13 mouse cellular contexts compared by ENCODE assay signal in genomic region chr2:59622514-59623139, GRCm38 (mm10). TPM values are rescaled to one million over a fixed set of nuclear protein-coding genes. Genes with fewer than 3 reads are reported as not detected.
DNase-seq lines count a peak whose midpoint lies in the region; ATAC-seq lines count a peak whose summit lies in the region.
"Had no signal": no experiment of that assay in that cellular context is flagged by ENCODE, and none has a peak within 500 bp of the region (broad histone marks: within the 10 kb centered on the region; RNA-seq: fewer than 3 reads in every experiment).

No protein-coding gene starts in this region.

- no peaks in the 10 kb centered on the region for H3K27me3 ChIP-seq in heart, embryonic 14.5 days (ENCODE audit: control insufficient read depth, insufficient read depth, low read length)
- H3K27me3 ChIP-seq in liver, embryonic 16.5 days (ENCODE audit: control insufficient read depth, insufficient read depth, low read depth, low read length), result no peaks in the 10 kb centered on the region
- H3K27me3 ChIP-seq in liver, embryonic 12.5 days (replicated peaks), result 0 out of 2 replicates have a peak, but pooled peaks cover 7% of the 10 kb centered on the region
- no peaks in the 10 kb centered on the region for H3K27me3 ChIP-seq in intestine, embryonic 16.5 days (replicated peaks; ENCODE audit: control insufficient read depth, insufficient read depth, low read length)
- H3K27me3 ChIP-seq: forebrain, embryonic 12.5 days; hindbrain, embryonic 15.5 days had no signal

- H3K4me3 ChIP-seq in heart, embryonic 14.5 days (ENCODE audit: control insufficient read depth in 1 of 2, insufficient read depth in 1 of 2, low read depth in 1 of 2, low read length in 2 of 2), result no peak overlapping the region
- H3K4me3 ChIP-seq in liver, embryonic 16.5 days (ENCODE audit: low read depth, low read length), result no peak overlapping the region
- H3K4me3 ChIP-seq in liver, embryonic 12.5 days, result no peak overlapping the region
- H3K4me3 ChIP-seq in intestine, embryonic 16.5 days (ENCODE audit: low read length), result no peak overlapping the region
- H3K4me3 ChIP-seq: forebrain, embryonic 12.5 days; hindbrain, embryonic 15.5 days had no signal

- no peaks in the 10 kb centered on the region; the same call in 1 of the 2 replicates for H3K36me3 ChIP-seq in heart, embryonic 14.5 days (ENCODE audit: control insufficient read depth, insufficient read depth, low read length)
- no peaks in the 10 kb centered on the region for H3K36me3 ChIP-seq in liver, embryonic 16.5 days (ENCODE audit: control insufficient read depth, insufficient read depth)
- no peaks in the 10 kb centered on the region for H3K36me3 ChIP-seq in liver, embryonic 12.5 days
- H3K36me3 ChIP-seq in intestine, embryonic 16.5 days (ENCODE audit: control insufficient read depth, insufficient read depth, low read length), result no peaks in the 10 kb centered on the region
- H3K36me3 ChIP-seq: forebrain, embryonic 12.5 days; hindbrain, embryonic 15.5 days had no signal

- ATAC-seq in heart, embryonic 14.5 days (ENCODE audit: insufficient number of reproducible peaks, insufficient read depth, low FRiP score, low read depth), result peak; percentile 85
- peak; percentile 35; the same call in 1 of the 2 replicates for ATAC-seq in liver, embryonic 16.5 days (ENCODE audit: low read depth)
- ATAC-seq in liver, embryonic 12.5 days, result no peak
- ATAC-seq in intestine, embryonic 16.5 days, result peak; percentile 42

- no peaks in the 10 kb centered on the region for H3K9me3 ChIP-seq in heart, embryonic 14.5 days (ENCODE audit: control insufficient read depth, low read length)
- no peaks in the 10 kb centered on the region for H3K9me3 ChIP-seq in liver, embryonic 16.5 days (replicated peaks; ENCODE audit: control insufficient read depth, low read length)
- no peaks in the 10 kb centered on the region for H3K9me3 ChIP-seq in liver, embryonic 12.5 days (replicated peaks)
- no peaks in the 10 kb centered on the region for H3K9me3 ChIP-seq in intestine, embryonic 16.5 days (ENCODE audit: control insufficient read depth, low read length)
- H3K9me3 ChIP-seq: forebrain, embryonic 12.5 days; hindbrain, embryonic 15.5 days had no signal

- peak overlapping the region; percentile 26; the same call in 1 of the 2 replicates for H3K4me2 ChIP-seq in heart, embryonic 14.5 days (ENCODE audit: low read length)
- no peak overlapping the region for H3K4me2 ChIP-seq in liver, embryonic 16.5 days (ENCODE audit: low read depth, low read length)
- no peak overlapping the region for H3K4me2 ChIP-seq in liver, embryonic 12.5 days
- H3K4me2 ChIP-seq in intestine, embryonic 16.5 days (ENCODE audit: low read depth, low read length), result no peak overlapping the region
- H3K4me2 ChIP-seq: forebrain, embryonic 12.5 days; hindbrain, embryonic 15.5 days had no signal

- no peak for DNase-seq in heart, adult 9 months (ENCODE audit: low spot score in 2 of 2)
- DNase-seq in embryo, embryonic 10.5 days (ENCODE audit: low spot score), result peak; percentile 73
- no peak for DNase-seq in cerebellum, adult 11-12 months
- DNase-seq in cerebellum, postnatal 25 days, result no peak
- DNase-seq: adrenal gland, postnatal 10 days; B cell, adult 2 months had no signal

- WGBS in heart, embryonic 14.5 days, result 4% methylated on average over 6 of the region's 6 CpGs
- WGBS in liver, embryonic 16.5 days (ENCODE audit: insufficient replicate concordance), result 37% methylated on average over 6 of the region's 6 CpGs
- WGBS in liver, embryonic 12.5 days (ENCODE audit: insufficient replicate concordance), result 55% methylated on average over 6 of the region's 6 CpGs
- 37% methylated on average over 6 of the region's 6 CpGs for WGBS in intestine, embryonic 16.5 days

- H3K9ac ChIP-seq in heart, embryonic 14.5 days (ENCODE audit: low read length), result 0 out of 2 replicates have a peak overlapping the region, but pooled peaks have one; percentile 1
- no peak overlapping the region for H3K9ac ChIP-seq in liver, embryonic 16.5 days (ENCODE audit: low read depth, low read length)
- H3K9ac ChIP-seq in liver, embryonic 12.5 days, result no peak overlapping the region
- no peak overlapping the region for H3K9ac ChIP-seq in intestine, embryonic 16.5 days (ENCODE audit: low read depth, low read length)
- H3K9ac ChIP-seq: forebrain, embryonic 12.5 days; hindbrain, embryonic 15.5 days had no signal

- peak overlapping the region; percentile 74 to 77 for H3K27ac ChIP-seq in heart, embryonic 14.5 days (replicated peaks in 1 of 2; ENCODE audit: control insufficient read depth in 1 of 2, insufficient read depth in 1 of 2, low read depth in 2 of 2, low read length in 2 of 2)
- H3K27ac ChIP-seq in liver, embryonic 16.5 days (ENCODE audit: low read length), result no peak overlapping the region
- H3K27ac ChIP-seq in liver, embryonic 12.5 days, result no peak overlapping the region
- H3K27ac ChIP-seq in intestine, embryonic 16.5 days (ENCODE audit: low read length), result no peak overlapping the region
- H3K27ac ChIP-seq: forebrain, embryonic 12.5 days; hindbrain, embryonic 15.5 days; macrophage had no signal

- H3K4me1 ChIP-seq in heart, embryonic 14.5 days (ENCODE audit: control insufficient read depth in 2 of 2, insufficient read depth in 2 of 2, low read length in 2 of 2), result peaks cover 14 to 49% of the 10 kb centered on the region in 2 experiments
- H3K4me1 ChIP-seq in liver, embryonic 16.5 days (ENCODE audit: control insufficient read depth, low read depth, low read length), result no peaks in the 10 kb centered on the region; the same call in 1 of the 2 replicates
- 0 out of 2 replicates have a peak, but pooled peaks cover under 1% of the 10 kb centered on the region for H3K4me1 ChIP-seq in liver, embryonic 12.5 days
- peaks cover 11% of the 10 kb centered on the region for H3K4me1 ChIP-seq in intestine, embryonic 16.5 days (ENCODE audit: control insufficient read depth, insufficient read depth, low read length)
- H3K4me1 ChIP-seq: hindbrain, embryonic 15.5 days had no signal

RNA-seq across cellular contexts. Expression of gene Tanc1, which starts 10.8 kb away (rescaled TPM):
- 27.2 and 27.8 TPM in 2 replicates for polyA plus RNA-seq in heart, embryonic 14.5 days (2014; fragmentation: Nextera tagmentation; extraction: Ambion mirVana)
- 3.5 and 3.9 TPM in 2 replicates for polyA plus RNA-seq in liver, embryonic 16.5 days (2015; fragmentation: Nextera tagmentation; extraction: Ambion mirVana)
- 6.7 and 6.8 TPM in 2 replicates for polyA plus RNA-seq in liver, embryonic 12.5 days (2016; fragmentation: Nextera tagmentation; extraction: Ambion mirVana)
- polyA plus RNA-seq in intestine, embryonic 16.5 days (2015; fragmentation: Nextera tagmentation; extraction: Ambion mirVana), result 20.8 and 21.5 TPM in 2 replicates

Comparison
In these comparisons a context has a peak if more than half of its experiments do, and no peak if none do; other contexts are left out.
1. H3K27ac ChIP-seq: peak in heart, embryonic 14.5 days (2 of 2); none in liver, embryonic 16.5 days (single experiment), liver, embryonic 12.5 days (single experiment) and intestine, embryonic 16.5 days (single experiment).